Mouse (Mus musculus): ENCODE measurements around the gene Piwil4.
"Not testable (repeated sequence)": the region's sequence is repeated elsewhere in the genome, so short reads cannot be mapped to it uniquely, and the experiment has no call there.

The Piwil4 gene

GRCm38 (mm10) chr9:14750901-14751502 lies 10.5 kb upstream of the Piwil4 start:
- ChIA-PET POLR2A (interaction anchor here in 1 of 4 experiments (1.4 kb wide), 1 partner anchor 251 kb away, joined by 4 read pairs; the partner anchor contains the start of genes Cwc15 and Kdm4d), CTCF (interaction anchor here in 2 of 4 experiments (0.5 to 1.1 kb wide), 3 partner anchors 13 to 398 kb away, joined by 3 to 9 read pairs (median 7); no protein-coding TSS in a partner anchor)

DNA sequence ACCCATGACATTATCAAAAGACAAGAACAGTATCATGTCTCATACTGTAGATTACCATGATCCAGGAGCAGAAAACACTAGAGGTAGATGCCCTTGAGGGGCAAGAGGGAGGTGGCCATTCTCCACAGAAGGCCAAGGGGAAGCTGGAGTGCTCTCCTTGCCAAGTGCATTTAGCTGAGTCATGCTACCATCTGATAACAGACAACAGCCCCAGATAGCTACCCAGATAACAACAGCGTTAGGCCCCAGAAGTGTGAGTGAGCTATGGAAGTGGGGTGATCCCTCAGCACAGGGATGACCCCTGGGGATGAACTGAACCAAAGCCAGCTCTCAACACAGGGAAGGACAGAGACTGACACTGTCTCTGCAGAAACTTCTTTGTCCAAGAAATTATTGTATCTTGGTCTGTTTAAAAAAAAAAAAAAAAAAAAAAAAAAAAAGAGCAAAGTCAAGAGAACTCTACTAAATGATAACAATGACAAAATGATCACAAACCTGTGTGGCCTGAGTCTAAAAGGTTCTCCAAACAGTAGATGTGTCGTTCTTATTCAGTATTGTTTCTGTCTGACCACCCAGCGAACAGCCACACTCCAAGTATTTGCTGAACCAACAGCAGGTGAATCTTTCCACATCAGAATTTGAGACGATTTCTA lies 909 bp downstream of the Piwil4 start:
- ChIA-PET CTCF (interaction anchor here in 2 of 4 experiments (0.6 kb wide), 2 partner anchors 10 to 826 kb away, joined by 3 to 4 read pairs; no protein-coding TSS in a partner anchor), POLR2A (interaction anchor here in 1 of 4 experiments (0.7 to 0.9 kb wide), 2 partner anchors 240 to 410 kb away, joined by 3 to 5 read pairs; partner anchors contain the start of gene Kdm4d)

DNA sequence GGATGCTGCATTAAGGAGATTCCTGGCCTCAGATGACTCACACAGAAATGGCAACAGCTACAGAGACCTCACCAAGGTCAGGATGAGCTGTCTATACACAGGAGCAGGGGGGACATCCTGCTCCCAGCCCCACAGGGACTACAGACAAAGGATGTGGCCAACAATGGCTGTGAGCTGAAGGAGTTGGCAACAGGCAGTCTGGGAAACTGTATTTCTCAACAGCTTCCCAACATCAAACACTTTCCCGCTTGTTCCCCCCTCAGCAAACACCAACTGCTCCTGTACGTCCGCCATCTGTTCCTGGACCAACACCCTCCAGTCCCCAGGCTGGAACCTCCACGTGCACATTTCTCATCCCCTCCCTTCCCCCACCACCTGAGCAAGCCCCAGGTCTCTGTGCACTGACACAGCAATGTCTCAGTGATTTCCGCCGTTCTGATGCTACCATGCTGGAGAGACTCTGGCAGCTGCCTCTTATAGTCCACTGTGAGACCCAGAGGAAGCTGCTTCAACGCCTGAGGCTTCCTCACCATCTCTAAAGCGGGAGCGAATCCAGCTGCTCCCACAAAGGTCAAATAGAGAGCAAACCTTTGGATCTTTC lies 9.5 kb downstream of the Piwil4 start:
- POLR2A ChIA-PET: interaction anchor here in 2 of 4 experiments (1.0 to 1.2 kb wide), 2 partner anchors 10 to 207 kb away, joined by 3 read pairs; no protein-coding TSS in a partner anchor
- CTCF ChIA-PET: interaction anchor here in 3 of 4 experiments (0.7 to 1.8 kb wide), 4 partner anchors 11 to 33 kb away, joined by 3 to 5 read pairs (median 4); no protein-coding TSS in a partner anchor

- POLR2A ChIA-PET: no interaction called here
Measured at GRCm38 (mm10) chr9:14728365-14728764, 12.2 kb downstream of the Piwil4 start.

DNA sequence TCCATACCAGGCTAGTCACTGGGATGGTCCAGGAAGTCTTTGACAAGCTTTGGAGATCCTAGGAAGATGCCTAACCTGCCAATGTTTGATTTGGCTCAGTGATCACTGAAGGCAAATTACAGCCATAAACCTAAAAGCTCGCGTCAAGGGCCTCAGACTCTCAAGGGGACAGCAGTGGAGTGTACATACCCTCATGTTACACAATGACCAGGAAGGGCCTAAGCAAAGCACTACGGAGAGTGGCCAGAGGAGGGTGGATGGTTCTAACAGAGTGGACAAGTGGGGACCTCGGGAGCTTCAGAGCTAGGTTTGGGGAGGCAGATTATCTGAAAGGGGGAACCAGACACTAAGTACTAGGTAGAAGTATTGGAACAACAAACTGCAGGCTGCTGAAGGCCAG lies 13.9 kb downstream of the Piwil4 start:
- POLR2A ChIA-PET: no interaction called here
- CTCF ChIA-PET: interaction anchor here in 1 of 4 experiments (0.8 kb wide), 1 partner anchor 28 kb away, joined by 3 read pairs; no protein-coding TSS in a partner anchor

More at GRCm38 (mm10) chr9:14728365-14728764, 12.2 kb downstream of the Piwil4 start:
- CTCF ChIA-PET: no interaction called here

DNA sequence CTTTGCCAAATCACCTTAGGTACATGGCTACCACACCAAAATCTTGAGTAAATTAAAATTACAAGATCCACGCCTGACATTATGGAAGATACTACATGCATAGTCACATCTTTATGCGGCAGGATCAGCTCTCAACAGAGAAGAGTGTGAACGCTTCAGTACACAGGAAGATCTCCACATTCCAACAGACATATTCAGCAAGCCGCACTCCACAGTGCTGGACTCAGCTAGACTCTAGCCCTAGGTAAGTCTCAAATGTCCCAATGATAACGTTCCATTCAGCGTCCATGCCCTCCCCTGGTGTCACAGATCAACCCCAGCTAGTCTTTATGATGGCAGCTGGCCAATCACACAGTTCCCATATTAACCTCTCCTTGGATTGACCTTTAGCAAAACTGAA lies 14.5 kb downstream of the Piwil4 start:
- POLR2A ChIA-PET: no interaction called here
- CTCF ChIA-PET: interaction anchor here in 1 of 4 experiments (0.8 kb wide), 1 partner anchor 27 kb away, joined by 3 read pairs; no protein-coding TSS in a partner anchor

DNA sequence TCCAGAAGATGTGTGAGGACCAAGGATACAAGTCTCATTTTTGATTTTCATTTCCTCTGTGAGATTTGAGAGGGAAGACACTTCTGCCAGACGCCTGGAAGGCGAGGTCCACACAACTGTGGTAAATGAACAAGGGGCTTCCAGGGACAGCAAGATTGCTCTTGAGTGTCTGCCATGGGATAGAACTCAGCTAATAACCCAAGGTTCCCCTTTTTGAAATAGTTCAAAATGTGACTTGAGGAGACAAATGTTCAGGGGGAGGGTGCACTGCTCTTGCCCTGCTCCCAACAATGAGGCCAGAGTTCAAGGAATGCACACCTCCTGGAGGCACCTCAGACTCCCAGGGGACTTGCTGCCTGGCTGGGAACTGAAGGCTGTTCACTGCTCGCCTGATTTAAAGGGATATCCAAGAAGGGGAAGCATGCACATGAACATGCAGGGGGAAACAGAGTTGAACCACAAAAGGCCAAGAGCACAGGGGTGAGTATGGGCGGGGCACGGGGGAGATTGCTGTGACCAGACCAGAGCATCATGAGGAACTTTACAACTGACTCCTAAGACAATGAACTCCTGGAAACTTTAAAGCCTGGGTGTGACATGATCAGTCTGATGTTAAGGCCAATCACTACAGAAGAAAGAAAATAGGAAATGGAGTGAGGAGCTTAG lies 15.6 kb downstream of the Piwil4 start:
- ChIA-PET POLR2A (interaction anchor here in 1 of 4 experiments (0.6 kb wide), 1 partner anchor 295 kb away, joined by 6 read pairs; no protein-coding TSS in a partner anchor), CTCF (no interaction called here)

DNA sequence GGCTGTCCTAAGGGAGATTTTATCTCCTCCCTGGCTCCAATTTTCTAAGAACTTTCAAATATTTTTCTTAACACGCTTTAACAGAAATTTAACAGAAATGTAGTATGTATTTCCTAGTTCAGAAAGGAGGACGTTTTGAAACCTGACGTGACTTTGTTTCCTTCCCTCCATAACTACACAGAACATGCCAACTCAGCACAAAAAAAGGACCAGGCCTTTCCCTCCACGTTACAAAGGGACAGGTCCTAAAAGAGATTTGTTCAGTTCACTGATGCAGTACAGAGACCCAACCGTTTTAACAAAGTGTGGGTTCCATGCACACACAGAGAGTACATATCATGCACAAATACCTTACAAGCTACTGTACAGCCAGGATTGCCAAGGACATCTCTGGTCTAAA lies 18.9 kb downstream of the Piwil4 start:
- ChIA-PET POLR2A (no interaction called here), CTCF (interaction anchor here in 1 of 4 experiments (1.2 kb wide), 1 partner anchor 11 kb away, joined by 3 read pairs; no protein-coding TSS in a partner anchor)

GRCm38 (mm10) chr9:14720384-14720783 lies 20.1 kb downstream of the Piwil4 start:
- POLR2A ChIA-PET: interaction anchor here in 1 of 4 experiments (0.5 kb wide), 1 partner anchor 474 kb away, joined by 3 read pairs; no protein-coding TSS in a partner anchor
- CTCF ChIA-PET: no interaction called here

DNA sequence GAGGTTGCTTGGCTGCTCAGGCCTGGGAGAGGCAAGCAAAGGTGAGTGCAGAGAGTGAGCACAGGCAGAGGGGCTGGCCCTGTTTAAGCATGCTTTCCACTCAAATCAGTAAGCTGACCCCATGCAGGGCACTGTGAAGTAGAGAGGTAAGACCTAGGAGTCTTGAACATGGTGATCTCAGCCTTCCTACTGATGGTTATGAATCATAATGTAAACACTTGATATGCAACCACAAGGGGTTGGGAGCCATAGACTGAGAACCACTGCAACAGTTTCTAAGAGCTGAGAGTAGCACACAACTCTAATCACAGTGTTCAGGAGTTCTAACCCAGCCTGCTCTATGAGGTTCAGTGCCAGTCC lies 22.2 kb downstream of the Piwil4 start:
- POLR2A ChIA-PET: interaction anchor here in 1 of 4 experiments (1.3 kb wide), 1 partner anchor 218 kb away, joined by 3 read pairs; the partner anchor contains the start of genes Cwc15 and Kdm4d
- CTCF ChIA-PET: interaction anchor here in 2 of 4 experiments (0.6 to 1.5 kb wide), 2 partner anchors 46 to 264 kb away, joined by 4 read pairs; no protein-coding TSS in a partner anchor

- POLR2A ChIA-PET: interaction anchor here in 1 of 4 experiments (1.3 kb wide), 1 partner anchor 217 kb away, joined by 3 read pairs; the partner anchor contains the start of genes Cwc15 and Kdm4d
- CTCF ChIA-PET: interaction anchor here in 2 of 4 experiments (0.9 to 1.5 kb wide), 2 partner anchors 19 to 46 kb away, joined by 3 to 4 read pairs; no protein-coding TSS in a partner anchor
Measured at GRCm38 (mm10) chr9:14717689-14718331, 22.7 kb downstream of the Piwil4 start.

DNA sequence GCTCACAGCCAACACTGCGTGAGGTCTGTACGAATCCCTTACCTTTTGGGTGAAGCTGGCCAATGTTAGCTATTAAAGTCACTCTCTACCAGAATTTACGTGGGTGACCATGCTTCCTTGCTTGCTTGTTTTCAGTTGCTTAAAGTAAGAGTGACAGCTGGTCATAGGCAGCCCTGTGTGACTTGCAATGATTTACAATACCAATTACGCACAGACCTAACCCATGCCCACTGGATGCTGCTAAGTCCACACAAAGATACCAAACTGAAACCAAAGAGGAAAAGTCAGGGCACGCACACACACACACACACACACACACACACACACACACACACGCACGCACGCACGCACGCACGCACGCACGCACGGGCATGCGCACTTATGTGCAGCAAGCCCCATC lies 25.3 kb downstream of the Piwil4 start:
- ChIA-PET CTCF (interaction anchor here in 1 of 4 experiments (0.9 kb wide), 1 partner anchor 16 kb away, joined by 8 read pairs; no protein-coding TSS in a partner anchor), POLR2A (no interaction called here)

GRCm38 (mm10) chr9:14710910-14711309 lies 29.6 kb downstream of the Piwil4 start:
- ChIA-PET CTCF (interaction anchor here in 3 of 4 experiments (0.5 to 2.1 kb wide), 4 partner anchors 11 to 1491 kb away, joined by 3 to 7 read pairs (median 4); no protein-coding TSS in a partner anchor), POLR2A (no interaction called here)

DNA sequence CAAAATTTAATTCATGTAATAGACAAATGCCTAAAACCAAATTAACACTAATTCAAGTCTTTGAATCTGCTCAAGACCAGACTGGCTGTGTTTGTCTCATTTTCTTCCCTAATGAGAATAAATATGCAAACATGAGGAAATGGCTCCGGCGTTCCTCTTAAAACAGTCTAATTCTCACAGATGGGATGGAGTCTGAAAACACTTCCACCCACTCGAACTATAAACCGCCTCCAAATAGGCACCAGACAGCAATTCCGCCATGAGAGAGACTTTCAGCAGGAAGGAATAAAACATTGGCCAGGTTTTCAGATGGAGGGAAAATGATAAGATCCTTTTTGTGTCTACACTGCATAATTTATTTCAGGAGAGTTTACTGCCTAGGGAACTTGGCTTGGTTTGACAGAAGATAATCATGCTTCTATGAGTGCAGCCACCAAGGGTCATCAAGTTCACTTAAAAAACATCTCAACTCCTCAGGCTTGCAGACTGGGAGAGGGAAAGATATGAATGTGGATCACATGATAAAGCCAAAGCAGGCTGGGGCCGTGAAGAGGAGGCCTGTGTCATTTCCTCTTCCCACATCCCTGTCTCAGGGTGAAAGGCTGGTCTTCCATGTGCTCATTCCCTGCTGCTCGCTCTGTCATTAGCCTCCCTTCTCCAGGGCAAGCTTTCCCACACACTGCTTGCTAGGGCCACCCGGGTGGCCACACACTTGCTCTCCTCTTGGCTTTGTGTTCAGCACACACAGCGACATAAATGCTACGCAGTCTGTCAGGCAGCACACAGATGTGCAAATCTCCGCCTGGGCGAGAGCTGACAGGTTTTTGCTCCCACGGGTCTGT lies 35.0 kb downstream of the Piwil4 start:
- POLR2A ChIA-PET: interaction anchor here in 1 of 4 experiments (0.5 kb wide), 1 partner anchor 955 kb away, joined by 3 read pairs; no protein-coding TSS in a partner anchor
- CTCF ChIA-PET: interaction anchor here in 2 of 4 experiments (0.5 to 1.2 kb wide), 2 partner anchors 59 to 989 kb away, joined by 3 read pairs; no protein-coding TSS in a partner anchor

GRCm38 (mm10) chr9:14700795-14701194 lies 39.7 kb downstream of the Piwil4 start:
- POLR2A ChIA-PET, CTCF ChIA-PET: not testable (repeated sequence)

DNA sequence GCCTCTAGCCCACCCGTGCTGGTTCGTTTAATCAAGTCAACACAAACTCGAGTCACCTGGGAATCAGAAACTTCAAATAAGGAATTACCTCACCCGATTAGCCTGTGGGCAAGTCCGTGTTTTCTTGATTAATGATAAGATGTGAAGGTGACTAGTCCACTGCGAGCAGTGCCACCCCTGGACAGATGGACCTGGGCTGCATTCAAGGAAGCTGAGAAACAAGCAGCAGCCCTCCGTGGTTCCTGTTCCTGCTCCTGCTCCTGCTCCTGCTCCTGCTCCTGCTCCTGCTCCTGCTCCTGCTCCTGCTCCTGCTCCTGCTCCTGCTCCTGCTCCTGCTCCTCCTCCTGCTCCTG lies 41.3 kb downstream of the Piwil4 start:
- ChIA-PET POLR2A (interaction anchor here in 3 of 4 experiments (0.7 to 3.3 kb wide), 10 partner anchors 10 to 351 kb away, joined by 3 to 23 read pairs (median 4); partner anchors contain the start of genes Cwc15 (in 3 of the 3) and Kdm4d (in 3 of the 3)), CTCF (interaction anchor here (0.6 to 3.8 kb wide), 107 partner anchors 8 to 810 kb away, joined by 3 to 76 read pairs (median 5); partner anchors contain the start of genes Cwc15 (in 4 of the 4), Kdm4d (in 4 of the 4) and Amotl1 (in 1 of the 4))

Data from embryonic stem cell, embryonic (primary cell).